Mouse (Mus musculus) liver, postnatal 0 days (tissue): ENCODE data around the gene Mapk10.

Experiments used
- CTCF ChIP-seq: sonication (generic); IDR thresholded peaks from 2 replicates; pipeline ENCODE4 v1.5.1; 2016; ENCODE audit warnings: antibody characterized with exemption, low read depth
- EP300 ChIP-seq: IDR thresholded peaks from 2 replicates; pipeline ENCODE4 v1.6.1; 2016; ENCODE audit warnings: antibody characterized with exemption, low read depth, mild to moderate bottlenecking

DNA sequence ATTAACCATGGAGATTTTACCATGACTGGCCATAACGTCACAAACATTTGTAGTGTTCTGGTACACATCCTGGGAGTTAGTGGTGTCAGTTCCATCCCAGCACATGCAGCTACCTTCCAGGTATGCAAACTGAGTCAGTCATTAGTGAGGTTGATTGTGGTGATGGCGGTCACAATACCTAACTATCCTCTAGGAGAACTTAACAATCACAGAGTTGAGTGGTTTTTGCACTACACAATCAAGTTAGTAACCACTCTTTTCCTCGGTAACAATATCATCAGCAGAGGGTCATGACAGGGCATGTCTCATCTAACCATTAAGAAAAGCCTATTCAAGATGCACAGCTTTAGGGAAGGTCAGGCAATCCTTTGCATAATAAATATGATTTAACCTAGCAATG lies 39.9 kb downstream of the Mapk10 start:
- no peak for TF ChIP-seq CTCF
- no peak for TF ChIP-seq EP300
